Mouse (Mus musculus): ENCODE measurements at regions not wholly inside any gene's neighbourhood (a gene's known extent, or its start where the extent isn't known, plus 50 kb on each side); places are given as distances from the start of the nearest gene placed in this dataset.

GRCm38 (mm10) chr15:63377258-63377657, 467.7 kb downstream of the Gsdmc2 start:
- no peak for DNase-seq (ENCODE audit: low spot score)

GRCm38 (mm10) chr15:63371328-63372023, 473.5 kb downstream of the Gsdmc2 start:
- DNase-seq (ENCODE audit: low spot score), result no peak

GRCm38 (mm10) chr15:63364473-63364872, 480.5 kb downstream of the Gsdmc2 start:
- no peak for DNase-seq (ENCODE audit: low spot score)

GRCm38 (mm10) chr15:63360402-63360801, 484.6 kb downstream of the Gsdmc2 start:
- no peak for DNase-seq (ENCODE audit: low spot score)

- no peak for DNase-seq (ENCODE audit: low spot score)
Observed at GRCm38 (mm10) chr15:63341730-63342129, 503.2 kb downstream of the Gsdmc2 start.

- no peak for DNase-seq (ENCODE audit: low spot score)
Observed at GRCm38 (mm10) chr15:63340322-63341060, 504.5 kb downstream of the Gsdmc2 start.

- no peak for DNase-seq (ENCODE audit: low spot score)
Observed at GRCm38 (mm10) chr15:63319666-63320065, 525.3 kb downstream of the Gsdmc2 start.

GRCm38 (mm10) chr15:63310426-63310825, 534.6 kb downstream of the Gsdmc2 start:
- DNase-seq (ENCODE audit: low spot score), result no peak

- no peak for DNase-seq (ENCODE audit: low spot score)
Observed at GRCm38 (mm10) chr15:63299311-63299710, 545.7 kb downstream of the Gsdmc2 start.

- no peak for DNase-seq (ENCODE audit: low spot score)
Observed at GRCm38 (mm10) chr15:63288534-63288933, 556.4 kb downstream of the Gsdmc2 start.

- no peak for DNase-seq (ENCODE audit: low spot score)
Observed at GRCm38 (mm10) chr15:63286026-63286425, 559.0 kb downstream of the Gsdmc2 start.

GRCm38 (mm10) chr15:63270381-63270780, 574.6 kb downstream of the Gsdmc2 start:
- no peak for DNase-seq (ENCODE audit: low spot score)

- DNase-seq (ENCODE audit: low spot score), result no peak
Observed at GRCm38 (mm10) chr15:63265845-63266244, 579.1 kb downstream of the Gsdmc2 start.

- no peak for DNase-seq (ENCODE audit: low spot score)
Observed at GRCm38 (mm10) chr15:63255736-63256135, 589.2 kb downstream of the Gsdmc2 start.

GRCm38 (mm10) chr15:63252781-63253340, 592.1 kb downstream of the Gsdmc2 start:
- no peak for DNase-seq (ENCODE audit: low spot score)

GRCm38 (mm10) chr15:63238601-63239000, 606.4 kb downstream of the Gsdmc2 start:
- DNase-seq (ENCODE audit: low spot score), result no peak

- no peak for DNase-seq (ENCODE audit: low spot score)
Observed at GRCm38 (mm10) chr15:63218393-63219060, 626.5 kb downstream of the Gsdmc2 start.

- DNase-seq (ENCODE audit: low spot score), result no peak
Observed at GRCm38 (mm10) chr15:63205150-63205549, 639.8 kb downstream of the Gsdmc2 start.

- DNase-seq (ENCODE audit: low spot score), result no peak
Observed at GRCm38 (mm10) chr15:63195031-63195430, 649.9 kb downstream of the Gsdmc2 start.

- no peak for DNase-seq (ENCODE audit: low spot score)
Observed at GRCm38 (mm10) chr15:63194492-63194797, 650.5 kb downstream of the Gsdmc2 start.

GRCm38 (mm10) chr15:63193617-63194491, 651.1 kb downstream of the Gsdmc2 start:
- no peak for DNase-seq (ENCODE audit: low spot score)

GRCm38 (mm10) chr15:63191731-63192130, 653.2 kb downstream of the Gsdmc2 start:
- no peak for DNase-seq (ENCODE audit: low spot score)
